Mouse (Mus musculus): ENCODE measurements around the gene Rab6b.

- TF ChIP-seq POLR2A (IDR thresholded peaks at IDR 0.05; ENCODE audit: extremely low read depth, insufficient read depth, low read length) (0 out of 2 replicates have a peak, but pooled peaks have one; percentile 19), CTCF (IDR thresholded peaks at IDR 0.05; ENCODE audit: low read depth, low read length) (no peak)
Observed at GRCm38 (mm10) chr9:103201561-103202260, 90.1 kb downstream of the Rab6b start, which contains the start of gene Srprb.
